Mouse (Mus musculus) central nervous system, embryonic 14 days (tissue): ENCODE measurements around the gene Pxylp1. TPM values are rescaled to one million over a fixed set of nuclear protein-coding genes. Genes with fewer than 3 reads are reported as not detected.

Experiments used
- polyA plus RNA-seq: library from polyadenylated mRNA; depleted of rRNA; stranded (reverse); fragments of >200 nt; gene quantifications from 2 replicates; pipeline ENCODE4 v1.2.3, GENCODE M21; 2012; rRNA removed

Pxylp1 gene
- 31.6 and 34.5 TPM in 2 replicates for polyA plus RNA-seq

DNA sequence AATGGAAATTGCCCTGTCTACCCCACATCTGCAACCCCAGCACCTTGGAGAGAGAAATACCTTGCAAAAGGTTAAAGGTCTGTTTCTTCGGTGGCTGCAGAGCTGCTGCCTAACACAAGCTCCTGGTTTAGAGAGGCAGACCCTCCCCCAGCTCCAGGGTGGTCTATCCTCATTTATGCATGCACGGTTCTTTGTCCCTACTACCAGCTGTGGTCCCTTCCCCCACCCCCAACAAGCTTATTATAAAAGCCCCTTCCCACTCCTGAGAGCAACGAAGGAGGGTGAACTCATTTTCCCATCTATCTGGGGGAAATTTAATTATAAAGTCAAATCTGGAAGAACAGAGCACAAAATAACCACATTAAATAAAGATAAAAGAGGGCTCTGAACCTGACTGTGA, at the start of gene Pxylp1:
Pxylp1 (minus strand) TSS at position 124 of the 400 bp plus-strand sequence.

Other genes with a start within 250 kb of the Pxylp1 start
- gene Zbtb38, start 139.8 kb downstream of the Pxylp1 start, polyA plus RNA-seq, result 7.2 and 8.1 TPM in 2 replicates
- 21.6 and 22.2 TPM in 2 replicates for gene Spsb4, start 126.2 kb upstream of the Pxylp1 start, polyA plus RNA-seq
- gene Slc25a36, start 218.5 kb upstream of the Pxylp1 start, polyA plus RNA-seq, result 82.0 and 93.6 TPM in 2 replicates